Mouse (Mus musculus): ENCODE results near the gene Dck.
A peak's percentile ranks its signal among the peaks of the same experiment; 100 is the strongest.

The Dck gene

DNA sequence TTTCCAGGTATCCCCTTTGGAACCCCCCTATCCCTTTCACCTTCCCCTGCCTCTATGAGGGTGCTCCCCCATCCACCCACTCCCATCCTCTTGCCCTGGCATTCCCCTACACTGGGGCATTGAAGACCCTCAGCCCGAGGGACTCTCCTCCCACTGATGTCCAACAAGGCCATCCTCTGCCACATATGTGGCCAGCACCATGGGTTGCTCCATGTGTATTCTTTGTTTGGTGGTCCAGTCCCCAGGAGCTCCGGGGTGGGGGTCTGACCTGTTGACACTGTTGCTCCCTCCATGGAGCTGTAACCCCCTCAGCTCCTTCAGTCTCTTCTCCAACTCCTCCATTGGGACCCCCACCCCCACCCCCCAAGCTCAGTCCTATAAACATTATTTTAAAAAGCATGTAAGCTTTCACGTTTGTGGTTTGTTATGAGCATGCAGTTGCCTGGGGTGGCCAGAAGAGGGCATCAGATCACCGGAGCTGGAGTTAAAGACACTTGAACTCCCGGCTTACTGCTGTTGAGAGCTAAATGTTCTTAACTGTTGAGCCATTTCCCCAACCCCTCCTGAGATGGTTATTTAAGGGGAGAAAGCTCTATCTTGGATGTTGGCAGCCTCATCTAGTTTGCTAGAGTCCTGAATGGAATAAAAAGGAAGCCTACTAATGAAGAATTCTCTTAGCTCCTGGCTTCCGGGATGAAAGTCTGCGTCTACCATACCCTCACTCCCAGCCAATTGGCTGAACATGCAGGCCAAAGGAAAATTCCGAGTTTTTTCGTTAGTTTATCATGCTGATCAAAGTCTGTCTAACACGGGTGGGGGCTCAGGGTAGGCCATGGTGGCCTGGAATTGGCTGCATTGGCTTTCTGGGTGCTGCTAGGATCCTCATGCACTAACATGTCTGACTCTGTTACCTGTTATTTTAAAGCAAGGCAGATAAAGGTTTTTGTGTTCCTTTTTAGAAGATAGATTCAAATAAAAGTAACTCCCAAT is 26.8 kb downstream of the Dck start:
- peak; percentile 71 for DNase-seq (ENCODE audit: low read depth)

DNA sequence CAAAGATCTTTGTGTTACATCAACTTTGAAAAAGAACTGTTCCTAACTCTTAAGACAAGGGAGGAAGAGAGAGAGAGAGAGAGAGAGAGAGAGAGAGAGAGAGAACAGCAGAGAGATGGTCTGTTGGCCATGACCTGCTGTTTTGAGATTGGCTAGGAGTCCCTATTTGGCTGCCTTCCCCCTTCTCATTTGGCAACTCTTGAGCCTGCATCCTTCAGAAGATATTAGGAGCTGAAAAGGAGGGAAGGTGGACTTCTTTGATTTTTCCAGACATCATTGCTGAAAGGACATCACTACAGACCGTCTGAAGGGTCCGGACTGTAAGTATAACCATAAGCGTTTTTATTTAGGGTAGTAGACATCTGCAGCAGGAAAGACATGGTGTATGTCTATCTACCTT is 28.9 kb downstream of the Dck start:
- DNase-seq (ENCODE audit: low read depth), result no peak

DNA sequence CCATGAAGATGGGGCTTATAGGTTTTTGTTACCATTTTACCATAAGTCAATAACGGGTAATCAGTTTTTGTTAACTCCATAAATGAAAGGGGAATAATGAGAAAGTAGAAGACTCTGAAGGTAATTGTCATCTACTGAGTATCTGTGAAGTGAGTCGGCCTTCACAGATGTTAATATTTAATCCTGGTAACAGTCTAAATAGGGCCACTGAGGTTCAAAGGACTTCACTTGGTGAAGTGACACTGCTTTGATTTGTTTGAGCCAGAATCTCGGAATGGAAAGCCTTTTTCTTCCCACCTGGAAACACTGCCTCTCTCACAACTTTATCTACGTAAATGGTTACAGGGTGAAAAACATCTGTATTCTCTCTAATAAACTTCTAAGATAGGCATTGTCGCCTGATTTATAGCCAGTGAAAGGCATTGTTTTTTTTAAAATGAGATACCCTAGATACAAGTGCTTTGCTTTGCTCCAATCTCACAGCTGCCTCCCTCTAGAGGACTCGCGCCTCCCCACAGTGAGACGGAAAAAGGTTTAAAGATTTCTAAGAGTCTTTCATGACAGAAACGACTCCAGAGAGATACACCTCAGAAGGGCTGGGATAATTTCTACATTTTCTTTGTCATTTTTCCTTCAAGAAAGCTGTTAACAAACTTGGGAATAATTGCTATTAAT is 31.3 kb downstream of the Dck start:
- no peak for DNase-seq (ENCODE audit: low read depth)

DNA sequence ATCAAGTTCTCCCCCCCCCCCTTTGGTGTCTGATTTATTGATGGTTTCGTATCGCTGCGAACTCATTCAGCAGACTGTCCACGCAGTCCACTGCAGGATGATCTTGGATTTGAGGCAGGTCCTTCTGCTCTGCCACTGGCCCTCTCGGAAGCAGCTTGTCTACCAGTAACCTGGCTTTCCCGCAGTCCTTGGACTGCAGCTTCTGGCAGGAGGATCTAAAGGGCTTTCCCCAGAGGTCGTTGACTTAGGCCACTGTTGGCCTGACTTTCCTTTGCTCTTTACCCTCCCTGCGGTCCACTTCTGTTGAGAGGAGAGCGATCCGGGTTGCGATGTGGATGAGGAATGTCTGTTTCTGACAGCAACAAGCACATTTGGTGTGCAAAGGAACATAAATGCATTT is 31.8 kb downstream of the Dck start:
- no peak for DNase-seq (ENCODE audit: low read depth)

DNA sequence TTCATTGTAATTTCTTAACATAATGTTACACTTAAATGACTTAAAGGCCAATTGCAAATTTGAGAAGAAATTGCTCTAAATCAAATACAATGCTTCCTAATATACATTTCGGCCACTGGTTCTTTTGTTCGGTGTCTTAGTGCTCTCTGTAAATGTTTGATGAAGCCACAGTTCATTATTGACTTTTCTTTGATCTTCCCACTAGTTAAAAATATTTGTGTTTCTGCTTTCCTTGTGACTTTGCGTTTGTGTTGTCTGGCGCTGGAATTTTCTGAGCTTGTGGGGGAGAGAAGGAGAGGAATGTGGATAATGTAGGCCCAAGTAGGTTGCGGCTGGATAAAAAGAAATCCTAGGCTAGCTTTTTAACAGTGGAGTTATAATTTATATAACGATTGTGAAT is 32.3 kb downstream of the Dck start:
- no peak for DNase-seq (ENCODE audit: low read depth)

DNA sequence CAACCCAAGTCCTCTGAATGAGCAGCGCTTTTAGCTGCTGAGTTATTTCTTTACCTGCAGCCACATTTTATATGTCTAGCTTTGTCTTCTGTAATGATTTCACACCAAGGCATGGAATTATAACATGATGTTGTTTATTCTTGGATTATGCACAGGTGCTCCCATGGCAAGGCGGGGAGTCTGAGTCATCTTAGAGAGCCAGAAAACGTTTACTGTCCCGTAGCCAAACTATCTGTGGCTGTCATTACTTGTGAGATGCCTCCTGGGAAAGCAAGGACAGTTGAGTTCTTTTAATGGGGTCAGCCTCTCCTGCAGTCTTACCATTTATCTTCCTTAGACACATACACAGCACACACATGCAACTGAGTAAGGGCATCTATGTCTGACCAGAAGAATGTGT is 40.8 kb downstream of the Dck start:
- DNase-seq (ENCODE audit: low read depth), result no peak

DNA sequence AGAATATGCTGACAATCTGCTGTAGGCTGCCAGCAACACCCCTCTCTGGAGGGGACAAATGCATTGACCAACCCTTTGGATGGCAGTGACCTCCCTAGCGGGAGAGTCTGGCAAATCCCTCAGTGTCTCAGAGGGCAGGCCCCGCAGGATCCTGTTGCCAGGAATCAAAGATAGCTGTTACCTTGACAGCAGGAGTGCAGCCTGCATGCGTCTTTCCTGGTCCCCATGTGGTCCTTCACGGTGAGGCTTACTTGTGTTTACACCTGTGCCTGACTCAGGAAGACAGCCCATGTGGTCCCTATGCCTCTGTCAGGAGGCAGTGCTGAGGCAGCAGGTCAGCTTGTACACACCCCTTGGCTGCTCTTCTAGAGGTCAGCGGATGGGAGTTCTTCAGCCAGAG is 41.5 kb downstream of the Dck start:
- DNase-seq (ENCODE audit: low read depth), result no peak

DNA sequence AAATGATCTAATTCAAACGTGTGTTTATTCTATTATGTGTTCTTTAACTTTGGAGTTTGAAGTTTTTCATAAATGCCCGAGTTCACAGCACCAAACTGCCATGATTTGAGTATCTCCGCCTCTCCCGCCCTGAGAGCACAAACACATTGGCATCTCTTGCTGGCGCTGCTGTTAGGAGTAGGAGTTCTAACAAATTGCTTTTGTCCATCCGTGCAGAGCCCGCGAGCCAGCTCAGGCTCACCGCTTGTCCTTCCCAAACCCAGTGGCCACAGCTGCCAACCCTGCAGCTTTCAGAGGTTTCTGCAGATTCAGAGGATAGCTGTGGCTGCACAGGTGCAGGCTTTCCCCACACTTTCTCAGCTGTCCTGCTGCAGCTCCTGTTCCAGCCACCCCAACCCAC is 42.5 kb downstream of the Dck start:
- DNase-seq (ENCODE audit: low read depth), result no peak

DNA sequence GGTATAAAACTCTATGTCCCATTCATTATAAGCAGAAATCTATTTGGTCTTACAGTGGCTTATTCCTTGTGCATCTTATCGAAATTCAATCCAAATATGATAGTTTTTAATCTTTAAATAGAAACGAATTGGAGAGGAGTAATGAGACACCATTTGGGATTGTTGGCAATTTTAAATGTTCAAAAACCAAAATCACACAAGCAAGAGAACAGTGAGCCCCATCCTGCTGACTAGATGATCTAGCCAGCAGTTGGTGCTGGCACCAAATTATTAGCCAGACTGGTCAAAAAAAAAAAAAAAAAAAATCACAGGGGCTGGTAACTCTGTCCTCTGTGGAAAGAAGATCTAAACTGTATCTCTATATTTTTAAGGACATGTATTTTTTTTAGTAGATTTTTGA is 48.4 kb downstream of the Dck start:
- DNase-seq (ENCODE audit: low read depth), result no peak

DNA sequence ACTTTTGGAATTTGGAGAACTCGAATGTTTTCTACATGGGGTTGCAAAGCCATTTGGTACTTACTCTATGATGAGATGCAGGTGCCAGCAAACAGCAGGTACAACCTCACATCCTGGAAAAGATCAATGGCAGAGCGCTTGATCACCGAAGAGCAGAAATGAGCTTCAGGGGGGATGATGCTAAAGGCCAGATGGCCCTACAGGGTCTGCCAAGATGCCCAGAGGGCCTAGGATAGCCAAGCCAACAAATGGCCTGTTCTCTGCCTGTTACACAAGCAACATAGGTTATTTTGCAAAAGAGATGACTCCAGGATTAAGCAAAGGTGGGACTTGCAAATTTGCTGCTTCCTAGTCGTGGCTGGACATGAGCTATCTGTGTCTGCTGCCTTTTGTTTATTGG is 49.8 kb downstream of the Dck start:
- no peak for DNase-seq (ENCODE audit: low read depth)

DNA sequence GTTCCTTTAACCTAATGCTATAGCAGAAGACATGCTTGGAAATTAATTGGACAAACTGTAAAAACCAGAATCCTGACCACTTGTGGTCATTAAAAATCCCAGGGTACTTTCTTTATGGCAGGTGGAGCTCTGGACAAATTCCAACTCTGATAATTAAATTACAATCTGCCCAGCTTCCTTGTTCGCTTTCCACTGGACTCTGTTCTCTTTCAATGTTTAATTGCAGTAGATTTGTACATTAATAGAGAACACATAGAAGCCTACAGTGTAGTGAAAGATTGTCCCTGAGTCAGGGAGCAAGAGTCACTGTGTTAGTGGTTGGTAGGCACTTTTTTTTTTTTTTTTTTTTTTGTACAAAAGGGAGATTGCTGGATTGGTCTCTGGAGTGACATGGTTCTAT is 56.7 kb downstream of the Dck start:
- DNase-seq (ENCODE audit: low read depth), result no peak

DNA sequence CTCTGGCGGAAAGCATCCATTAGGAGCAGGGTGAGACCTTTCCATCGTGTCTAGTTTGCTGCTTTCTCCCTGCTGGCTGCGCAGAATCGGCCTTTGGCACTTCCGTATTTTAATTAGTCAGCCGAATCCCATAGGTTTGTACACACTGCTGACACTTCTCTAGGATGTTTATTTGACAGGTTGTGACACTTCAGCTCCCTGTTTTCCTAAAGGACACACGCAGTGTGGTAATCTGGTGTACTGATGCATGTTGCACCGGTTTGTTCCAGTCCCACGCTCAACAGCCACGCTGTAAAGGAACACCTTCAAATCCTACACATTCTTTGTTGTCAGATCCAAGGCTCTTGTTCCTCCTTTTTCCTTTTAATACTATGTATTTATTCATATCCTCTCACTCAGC is 60.0 kb downstream of the Dck start:
- no peak for DNase-seq (ENCODE audit: low read depth)

DNA sequence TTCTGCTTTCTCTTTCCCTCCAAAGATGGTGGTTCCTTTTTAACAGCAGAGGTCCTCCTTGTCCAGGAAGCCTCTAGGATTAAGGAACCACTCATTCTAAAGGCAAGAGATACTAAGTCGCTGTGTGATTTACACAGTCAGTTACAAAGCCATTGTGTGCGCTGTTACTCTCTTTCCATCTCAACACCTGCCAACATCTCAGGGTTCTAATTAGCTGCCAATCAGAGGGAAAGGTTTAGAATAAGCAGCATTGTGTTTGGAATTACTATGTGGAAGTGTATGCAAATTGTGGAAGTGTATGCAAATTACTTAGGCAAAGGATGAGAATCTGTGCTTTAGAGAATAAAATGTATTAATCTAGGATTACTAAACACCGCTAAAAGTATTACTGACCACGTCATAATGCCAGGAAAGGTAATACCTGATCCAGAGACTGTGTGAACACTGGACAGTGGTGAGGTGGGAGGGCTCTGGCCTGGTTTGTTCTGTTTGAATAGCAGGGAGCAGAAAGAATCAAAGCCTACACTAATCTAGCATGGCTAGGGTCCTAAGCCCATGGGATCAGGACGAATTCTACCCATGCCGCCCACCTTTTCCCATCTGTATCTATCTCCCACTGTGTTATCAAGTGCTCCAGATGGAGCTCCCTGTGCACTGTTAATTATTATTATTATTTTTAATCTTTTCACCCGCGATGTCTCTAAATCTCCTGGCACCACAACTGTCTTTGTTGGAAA is 65.2 kb downstream of the Dck start:
- DNase-seq (ENCODE audit: low read depth), result no peak

DNA sequence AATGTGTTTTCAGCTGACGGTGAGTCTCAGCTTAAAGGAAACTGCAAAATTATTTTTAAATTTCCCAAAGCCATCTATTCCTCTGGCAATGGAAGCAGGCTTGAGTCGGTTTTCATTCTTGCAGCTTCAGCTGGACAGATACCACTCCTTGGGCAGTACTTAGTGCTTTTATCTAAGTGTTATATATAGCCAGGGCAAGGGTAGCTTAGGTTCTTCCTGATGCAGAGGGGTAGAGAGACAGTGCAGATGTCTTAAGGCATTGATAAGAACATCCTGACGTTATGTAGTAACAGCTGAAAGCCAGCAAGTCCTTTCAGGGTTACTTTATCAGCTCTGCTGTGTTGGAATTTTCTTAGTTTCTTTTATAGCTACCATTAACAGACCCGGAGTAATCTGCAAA is 66.1 kb downstream of the Dck start:
- no peak for DNase-seq (ENCODE audit: low read depth)

DNA sequence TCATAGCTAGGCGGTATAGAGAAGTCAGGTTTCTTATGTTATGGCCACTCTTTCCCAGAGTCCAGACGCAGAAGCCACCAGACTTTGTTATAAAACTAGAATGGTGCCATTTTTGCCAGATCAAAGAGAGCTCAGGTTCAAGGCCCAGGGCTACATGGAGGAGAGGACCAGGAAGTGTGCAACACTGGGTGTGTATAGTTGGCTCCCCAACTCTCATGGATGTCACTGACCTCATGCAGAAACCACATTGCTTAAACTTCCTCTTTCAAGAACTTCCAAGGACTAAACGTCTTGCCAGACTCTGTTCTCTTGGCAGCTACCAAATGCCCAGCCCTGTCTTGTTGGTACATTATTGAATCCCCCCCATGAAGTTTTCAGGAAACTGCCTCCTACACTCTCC is 67.1 kb downstream of the Dck start:
- peak; percentile 66 for DNase-seq (ENCODE audit: low read depth)

All from 416B (cell line).